Mouse (Mus musculus) cortical plate, adult 2 months (tissue): ENCODE measurements at regions not wholly inside any gene's neighbourhood (a gene's known extent, or its start where the extent isn't known, plus 50 kb on each side); places are given as distances from the start of the nearest gene placed in this dataset.

Experiments used
- CTCF ChIP-seq: fragments of 200-500 bp; IDR thresholded peaks from 2 replicates; pipeline ENCODE4 v1.5.1; 2011; ENCODE audit warnings: mild to moderate bottlenecking, control low read depth, low read length; ENCODE audit not compliant: insufficient read depth; ENCODE audit errors: extremely low read depth
- POLR2A ChIP-seq: fragments of 200-500 bp; IDR thresholded peaks from 2 replicates; pipeline ENCODE4 v1.6.1; 2011; ENCODE audit warnings: mild to moderate bottlenecking, low read length, control low read depth; ENCODE audit not compliant: insufficient read depth; ENCODE audit errors: extremely low read depth

- TF ChIP-seq POLR2A (no peak), CTCF (no peak)
Measured at GRCm38 (mm10) chr16:78641205-78641604, 64.7 kb upstream of the D16Ertd472e start.
